Mouse (Mus musculus) spleen, postnatal 36 days (tissue): Measurements from ENCODE around the gene Specc1.

Experiments used
- DNase-seq, 2 experiments: peaks; one replicate each; pipeline ENCODE4 v3.0.0; 2022; ENCODE audit warnings: low spot score in 2 of 2, mixed read lengths in 1 of 2

Gene Specc1

GRCm38 (mm10) chr11:62168146-62168545, 211.6 kb downstream of the Specc1 start:
- DNase-seq, result no peak

DNA sequence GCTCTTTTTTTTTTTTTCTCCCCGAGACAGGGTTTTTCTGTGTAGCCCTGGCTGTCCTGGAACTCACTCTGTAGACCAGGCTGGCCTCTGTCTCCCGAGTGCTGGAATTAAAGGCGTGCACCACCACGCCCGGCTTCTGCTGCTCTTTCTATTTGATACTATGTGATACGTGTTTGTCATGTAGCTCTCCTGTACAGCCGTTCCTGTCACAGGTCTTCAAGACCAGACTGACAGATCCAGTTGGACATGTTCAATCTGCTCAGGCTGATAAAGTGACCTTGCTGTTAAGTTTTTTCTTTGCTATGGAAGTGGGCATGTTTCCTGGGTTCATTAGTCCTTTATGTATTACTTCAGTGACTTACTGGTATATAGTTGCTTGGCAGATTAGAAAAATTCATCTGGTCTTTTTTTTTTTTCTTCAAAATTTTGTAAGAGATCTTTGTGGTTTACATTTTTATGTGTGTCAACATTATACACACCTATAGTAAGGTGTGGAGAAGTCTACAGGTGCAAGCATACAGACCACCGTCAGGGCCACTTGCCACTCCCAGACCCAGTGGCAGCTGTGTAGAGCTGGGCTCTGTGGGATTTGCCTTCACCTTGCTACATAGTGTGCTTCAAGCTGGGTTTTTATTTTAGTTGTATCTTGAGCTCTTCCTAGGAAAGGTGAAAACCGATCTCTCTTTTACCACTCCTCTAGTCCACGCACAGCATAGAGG, 221.0 kb downstream of the Specc1 start:
- DNase-seq, result no peak

DNA sequence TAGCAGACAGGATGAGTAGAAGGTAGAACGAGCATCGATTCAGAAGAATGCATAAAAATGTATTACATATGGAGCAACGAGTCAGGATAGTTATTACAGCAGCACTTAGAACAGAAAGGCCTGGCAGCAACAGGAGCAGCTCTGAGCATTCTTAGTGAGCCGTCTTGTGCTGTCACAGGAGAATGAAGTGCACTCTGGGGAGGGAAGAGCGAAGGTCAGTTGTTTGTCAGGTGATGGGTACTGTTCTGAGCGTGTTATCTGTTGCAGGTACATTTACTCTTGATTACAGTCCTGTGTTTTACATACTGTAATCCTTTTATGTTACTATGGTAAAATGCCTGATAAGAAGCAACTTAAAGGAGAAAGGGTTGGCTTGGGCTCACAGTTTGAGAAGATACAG, 224.2 kb downstream of the Specc1 start:
- no peak for DNase-seq

DNA sequence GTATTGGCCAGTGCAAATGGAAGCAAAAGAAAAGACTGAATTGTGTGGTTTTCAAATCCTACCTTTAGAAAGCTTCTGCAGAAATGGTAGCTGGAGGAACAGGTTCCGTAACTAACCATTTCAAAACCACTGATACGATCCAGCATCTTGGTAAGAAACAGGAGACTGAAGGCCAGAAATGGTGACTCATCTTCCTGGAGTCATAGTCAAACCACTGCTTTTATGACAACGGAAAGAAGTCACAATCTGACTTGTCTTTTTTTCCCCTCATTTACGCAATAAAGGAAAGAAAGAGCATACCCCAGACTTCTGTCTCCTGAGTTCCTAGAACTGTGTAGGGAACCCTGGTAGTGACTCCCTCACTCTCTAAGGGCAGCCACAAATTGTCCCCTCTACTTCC, 228.3 kb downstream of the Specc1 start:
- no peak for DNase-seq

- no peak for DNase-seq
Measured at GRCm38 (mm10) chr11:62187074-62187473, 230.5 kb downstream of the Specc1 start.

DNA sequence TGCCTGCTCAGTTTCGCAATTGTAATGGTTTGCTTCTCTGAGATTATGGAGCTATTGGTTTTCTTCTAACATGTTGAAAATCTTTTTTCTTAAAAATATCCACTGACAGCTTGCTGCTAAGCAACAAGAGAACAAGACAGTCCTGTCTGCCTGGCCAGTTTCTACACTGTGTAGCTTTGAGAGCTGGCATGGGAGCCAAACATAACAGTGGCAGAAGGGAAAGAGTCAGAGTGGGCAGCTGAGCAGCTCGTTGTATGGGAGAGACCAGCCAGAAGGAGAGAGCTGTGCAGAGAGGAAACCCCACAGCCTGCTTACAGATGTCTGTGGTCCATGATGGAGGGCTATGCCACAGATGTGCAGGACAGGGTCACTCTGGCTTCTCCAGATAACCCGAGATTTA, 235.5 kb downstream of the Specc1 start:
- no peak for DNase-seq

DNA sequence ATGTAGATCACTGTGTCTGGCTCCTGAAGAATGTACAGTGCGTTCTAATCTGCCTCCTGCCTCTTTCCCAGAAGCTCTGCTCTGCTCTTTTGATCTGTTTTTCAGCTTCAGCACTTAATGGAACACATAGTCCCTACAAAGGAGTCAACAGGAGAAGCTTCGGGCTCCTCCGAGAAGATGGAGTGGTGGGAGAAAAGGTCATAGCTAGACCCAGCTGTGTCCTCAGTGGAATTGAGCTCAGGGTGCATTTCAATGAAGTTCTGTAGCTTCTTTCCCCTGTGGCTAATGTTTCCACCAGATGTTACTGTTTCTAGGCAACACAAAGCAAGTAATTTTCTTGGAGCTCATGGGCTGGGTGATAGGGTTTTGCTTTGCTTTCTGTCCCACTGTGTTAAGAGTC, 236.6 kb downstream of the Specc1 start:
- DNase-seq, result no peak

DNA sequence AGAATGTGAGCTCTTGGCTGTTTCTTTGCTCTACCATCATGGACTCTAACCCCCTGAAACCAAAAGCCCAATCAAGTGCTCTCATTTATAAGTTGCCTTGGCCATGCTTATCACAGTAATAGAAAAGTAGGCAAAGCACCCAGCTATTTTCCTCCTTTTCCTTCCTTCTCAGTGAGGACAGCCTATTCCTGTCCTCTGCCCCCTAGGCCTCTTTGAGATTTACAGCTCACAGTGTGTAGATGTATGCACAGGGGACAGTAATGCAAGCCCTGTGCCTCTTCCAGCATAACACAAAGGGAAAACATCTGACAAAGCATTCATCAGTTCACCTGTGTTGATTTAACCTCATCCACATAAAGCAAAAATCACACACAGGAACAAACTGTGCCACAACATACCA, 237.7 kb downstream of the Specc1 start:
- DNase-seq, result no peak

GRCm38 (mm10) chr11:62200901-62201512, 244.4 kb downstream of the Specc1 start:
- DNase-seq, result no peak

GRCm38 (mm10) chr11:62202645-62203044, 246.1 kb downstream of the Specc1 start:
- no peak for DNase-seq

GRCm38 (mm10) chr11:62209111-62209510, 252.5 kb downstream of the Specc1 start:
- DNase-seq, result no peak

DNA sequence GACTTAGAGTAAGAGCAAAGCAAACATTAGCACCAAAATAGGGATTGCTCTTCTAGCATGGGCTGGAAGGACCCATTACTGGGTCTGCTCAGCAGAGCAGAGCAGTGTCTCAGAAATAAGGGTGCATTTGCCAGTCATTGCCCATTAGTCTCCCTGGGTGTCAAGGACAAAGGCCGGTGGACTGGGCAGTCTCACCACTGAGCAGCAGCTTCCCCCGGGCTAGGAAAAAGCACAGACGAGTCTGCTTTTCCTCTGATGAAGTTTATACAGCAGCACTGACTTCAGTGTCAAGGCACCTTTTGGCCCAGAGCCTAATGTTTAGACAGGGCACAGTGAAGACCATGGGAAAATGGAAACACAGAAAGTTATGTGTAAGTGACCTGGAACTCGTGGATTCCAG, 253.3 kb downstream of the Specc1 start:
- DNase-seq, result no peak

- no peak for DNase-seq
Measured at GRCm38 (mm10) chr11:62213384-62213989, 256.9 kb downstream of the Specc1 start.

DNA sequence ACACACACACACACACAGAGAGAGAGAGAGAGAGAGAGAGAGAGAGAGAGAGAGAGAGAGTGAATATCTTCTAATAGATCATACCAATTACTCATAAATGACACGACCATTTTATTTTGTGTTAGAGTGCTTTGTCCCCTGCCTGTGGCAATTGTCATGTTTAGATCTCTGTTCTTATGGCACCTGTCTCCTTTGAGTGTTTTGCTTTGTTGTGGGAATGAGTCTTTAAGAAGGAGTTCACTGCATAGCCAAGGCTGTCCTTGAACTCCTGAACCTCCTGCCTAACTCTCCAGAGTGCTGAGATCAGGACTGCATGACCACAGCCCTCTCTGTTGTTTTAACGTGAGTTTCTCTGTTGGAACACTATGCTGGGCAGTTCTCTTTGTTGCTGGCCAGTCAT, 258.5 kb downstream of the Specc1 start:
- no peak for DNase-seq

DNA sequence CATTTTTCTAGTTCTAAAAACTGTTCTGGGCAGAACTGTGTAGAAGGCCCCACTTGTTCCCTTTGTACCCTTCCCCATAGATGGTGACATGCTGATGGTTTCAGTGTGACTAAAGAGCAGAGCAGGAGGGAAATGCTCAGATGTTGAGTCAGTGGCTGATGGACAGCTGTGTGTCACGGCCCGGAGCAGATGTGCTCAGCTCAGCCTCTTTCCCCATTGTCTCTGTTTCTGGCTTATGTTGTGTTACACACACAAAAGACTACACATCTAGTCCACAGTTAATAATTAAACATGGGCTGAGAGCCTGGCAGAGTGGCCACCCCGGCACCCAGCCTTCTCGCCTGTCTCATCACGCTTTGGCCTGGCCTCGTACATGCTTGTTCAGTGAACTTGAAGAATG, 261.2 kb downstream of the Specc1 start:
- DNase-seq, result no peak

DNA sequence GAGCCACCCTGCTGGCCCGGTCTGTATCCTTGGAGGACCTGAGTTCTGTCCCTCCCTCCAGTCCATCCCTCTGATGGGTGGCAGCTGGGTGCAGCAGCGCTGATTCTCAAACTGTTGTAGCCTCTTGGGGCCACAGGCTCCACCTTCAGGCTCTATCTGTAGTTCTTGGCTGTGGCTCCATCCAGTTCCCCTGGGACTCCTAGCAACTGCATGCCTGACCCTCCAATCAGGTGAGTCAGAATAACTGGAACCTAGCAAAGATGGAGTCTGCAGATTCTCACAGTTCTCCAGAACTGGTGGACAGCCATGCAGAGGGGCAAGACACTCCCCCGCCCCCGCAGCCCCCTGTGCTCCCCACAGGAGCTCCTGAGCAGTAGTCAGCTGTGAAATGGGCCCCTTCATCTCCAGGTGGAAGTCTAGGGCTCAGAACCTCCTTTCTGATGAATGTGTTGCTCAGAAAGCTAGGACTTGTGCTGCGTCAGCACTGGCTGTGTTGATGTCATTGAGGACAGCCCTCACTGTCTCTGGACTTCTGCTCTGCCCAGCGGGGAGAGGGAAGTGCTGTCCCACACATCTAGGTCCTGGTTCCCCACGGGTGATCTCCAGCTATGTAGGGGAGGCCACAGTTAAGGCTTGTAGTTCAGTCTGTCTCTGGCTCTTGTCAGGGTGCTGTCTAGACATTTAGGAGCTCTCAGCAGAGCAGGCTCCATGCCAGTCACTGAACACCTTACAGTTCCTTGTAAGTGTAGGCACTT, 264.4 kb downstream of the Specc1 start:
- peak in 1 of 2 experiments; percentile 3 for DNase-seq

GRCm38 (mm10) chr11:62223416-62223815, 266.9 kb downstream of the Specc1 start:
- DNase-seq, result no peak

GRCm38 (mm10) chr11:62223962-62224361, 267.4 kb downstream of the Specc1 start:
- DNase-seq, result peak in 1 of 2 experiments; percentile 15

- no peak for DNase-seq
Measured at GRCm38 (mm10) chr11:62224797-62225196, 268.2 kb downstream of the Specc1 start.

DNA sequence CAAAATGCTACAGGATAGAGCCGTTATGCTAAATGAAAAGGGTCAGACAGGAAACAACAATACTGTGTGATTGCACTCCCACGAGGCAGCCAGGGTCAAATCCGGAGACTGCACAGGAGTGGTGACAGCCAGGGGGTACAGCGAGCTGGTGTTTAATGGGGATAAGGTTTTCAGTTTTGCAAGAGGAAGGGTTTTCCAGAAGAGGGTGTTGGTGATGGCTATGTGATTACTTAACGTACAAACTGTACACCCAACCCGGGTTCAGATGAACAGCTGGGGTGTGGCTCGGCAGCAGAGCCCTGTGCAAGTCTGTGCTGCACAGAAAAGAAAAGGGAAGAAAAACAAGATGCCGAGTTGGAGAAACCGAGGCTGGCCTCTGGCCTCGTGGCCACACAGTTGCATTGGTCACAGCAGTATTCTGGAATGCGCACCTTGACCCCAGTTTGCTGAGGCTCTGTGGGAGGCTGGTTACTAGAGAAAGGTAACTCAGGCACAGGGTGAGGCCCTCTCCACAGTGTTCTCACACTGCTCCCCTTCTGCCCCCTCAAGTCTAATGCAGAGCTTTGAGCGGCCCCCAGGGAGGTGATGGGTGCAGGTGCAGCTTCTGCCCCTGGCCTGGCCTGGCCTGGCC, 284.2 kb downstream of the Specc1 start:
- no peak for DNase-seq

DNA sequence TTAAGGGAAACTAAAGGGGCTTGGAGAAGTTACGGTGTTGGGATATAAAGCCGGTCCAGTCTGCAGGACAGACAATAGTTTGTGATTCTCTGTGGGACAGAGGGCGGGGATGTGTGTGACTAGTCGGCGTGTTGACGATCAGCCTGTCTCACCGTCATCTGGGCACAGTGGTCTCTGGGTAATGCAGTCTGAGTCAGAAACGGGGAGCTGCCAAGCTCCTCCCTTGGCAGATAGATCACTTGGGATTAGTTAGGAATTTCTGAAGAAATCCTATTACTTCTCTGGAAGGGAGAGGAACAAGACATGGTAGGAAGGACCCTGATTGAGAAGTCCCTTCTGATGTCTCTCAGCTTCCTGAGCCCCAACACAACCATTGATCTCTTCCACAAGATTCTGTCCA, 287.3 kb downstream of the Specc1 start:
- DNase-seq, result no peak

GRCm38 (mm10) chr11:62244471-62244870, 287.9 kb downstream of the Specc1 start:
- no peak for DNase-seq
